Mouse (Mus musculus) lung, postnatal 0 days (tissue): ENCODE results near the gene Frs3. TPM values are rescaled to one million over a fixed set of nuclear protein-coding genes. Genes with fewer than 3 reads are reported as not detected.
A peak's percentile ranks its signal among the peaks of the same experiment; 100 is the strongest.
"Not testable (repeated sequence)": the region's sequence is repeated elsewhere in the genome, so short reads cannot be mapped to it uniquely, and the experiment has no call there.

Experiments used
- ATAC-seq: fragments of 200-750 bp; cut with Nextera tagmentation; 2 replicates; pipeline ENCODE4 v1.8.0; 2017; ENCODE audit warnings: moderate library complexity
- DNase-seq: peaks from one replicate; pipeline ENCODE4 v3.0.0-alpha.2; 2016; ENCODE audit warnings: low spot score
- H3K27ac ChIP-seq: fragments of 300-500 bp; sonication (generic); 2 replicates; pipeline ENCODE4 v1.5.1; 2014; ENCODE audit warnings: antibody characterized with exemption, mild to moderate bottlenecking, low read length, mixed read lengths
- H3K27me3 ChIP-seq: fragments of 300-500 bp; sonication (generic); replicated peaks from 2 replicates; pipeline ENCODE4 v1.6.1; 2014; ENCODE audit warnings: low read length, mixed read lengths; ENCODE audit not compliant: insufficient read depth
- H3K36me3 ChIP-seq: fragments of 300-500 bp; sonication (generic); 2 replicates; pipeline ENCODE4 v1.6.1; 2014; ENCODE audit warnings: low read length, mixed read lengths; ENCODE audit not compliant: insufficient read depth
- H3K4me1 ChIP-seq: fragments of 300-500 bp; sonication (generic); 2 replicates; pipeline ENCODE4 v1.6.1; 2014; ENCODE audit warnings: antibody characterized with exemption, low read depth, low read length, mixed read lengths; ENCODE audit not compliant: insufficient read depth
- H3K4me2 ChIP-seq: fragments of 300-500 bp; sonication (generic); replicated peaks from 2 replicates; pipeline ENCODE4 v1.6.1; 2014; ENCODE audit warnings: low read depth, mild to moderate bottlenecking, low read length, moderate library complexity, mixed read lengths
- H3K4me3 ChIP-seq: fragments of 300-500 bp; sonication (generic); 2 replicates; pipeline ENCODE4 v1.5.1; 2014; ENCODE audit warnings: low read depth, low read length
- H3K9ac ChIP-seq: fragments of 300-500 bp; sonication (generic); replicated peaks from 2 replicates; pipeline ENCODE4 v1.6.1; 2014; ENCODE audit warnings: low read depth, mild to moderate bottlenecking
- H3K9me3 ChIP-seq: fragments of 300-500 bp; sonication (generic); 2 replicates; pipeline ENCODE4 v1.6.1; 2016; ENCODE audit warnings: low read length, mixed read lengths
- CTCF ChIP-seq: IDR thresholded peaks from 2 replicates; pipeline ENCODE4 v1.5.1; 2016; ENCODE audit warnings: antibody characterized with exemption, mild to moderate bottlenecking
- EP300 ChIP-seq: IDR thresholded peaks from 2 replicates; pipeline ENCODE4 v1.6.1; 2016; ENCODE audit warnings: antibody characterized with exemption, mild to moderate bottlenecking, control low read depth
- WGBS: fragments of 180-500 bp; shearing (Covaris S2); extraction: QIAGEN DNeasy Blood & Tissue Kit; methylation state at CpG from one replicate; pipeline ENCODE4 v1.1.7; 2014; 5-methylcytosine and 5-hydroxymethylcytosine counted together
- polyA plus RNA-seq: library from polyadenylated mRNA; unstranded; fragments of >200 nt; fragmentation: Nextera tagmentation; extraction: Ambion mirVana; gene quantifications from 2 replicates; pipeline ENCODE4 v1.2.1, GENCODE M21; 2015

Gene Frs3
- polyA plus RNA-seq: 4.1 TPM in 2 replicates

DNA sequence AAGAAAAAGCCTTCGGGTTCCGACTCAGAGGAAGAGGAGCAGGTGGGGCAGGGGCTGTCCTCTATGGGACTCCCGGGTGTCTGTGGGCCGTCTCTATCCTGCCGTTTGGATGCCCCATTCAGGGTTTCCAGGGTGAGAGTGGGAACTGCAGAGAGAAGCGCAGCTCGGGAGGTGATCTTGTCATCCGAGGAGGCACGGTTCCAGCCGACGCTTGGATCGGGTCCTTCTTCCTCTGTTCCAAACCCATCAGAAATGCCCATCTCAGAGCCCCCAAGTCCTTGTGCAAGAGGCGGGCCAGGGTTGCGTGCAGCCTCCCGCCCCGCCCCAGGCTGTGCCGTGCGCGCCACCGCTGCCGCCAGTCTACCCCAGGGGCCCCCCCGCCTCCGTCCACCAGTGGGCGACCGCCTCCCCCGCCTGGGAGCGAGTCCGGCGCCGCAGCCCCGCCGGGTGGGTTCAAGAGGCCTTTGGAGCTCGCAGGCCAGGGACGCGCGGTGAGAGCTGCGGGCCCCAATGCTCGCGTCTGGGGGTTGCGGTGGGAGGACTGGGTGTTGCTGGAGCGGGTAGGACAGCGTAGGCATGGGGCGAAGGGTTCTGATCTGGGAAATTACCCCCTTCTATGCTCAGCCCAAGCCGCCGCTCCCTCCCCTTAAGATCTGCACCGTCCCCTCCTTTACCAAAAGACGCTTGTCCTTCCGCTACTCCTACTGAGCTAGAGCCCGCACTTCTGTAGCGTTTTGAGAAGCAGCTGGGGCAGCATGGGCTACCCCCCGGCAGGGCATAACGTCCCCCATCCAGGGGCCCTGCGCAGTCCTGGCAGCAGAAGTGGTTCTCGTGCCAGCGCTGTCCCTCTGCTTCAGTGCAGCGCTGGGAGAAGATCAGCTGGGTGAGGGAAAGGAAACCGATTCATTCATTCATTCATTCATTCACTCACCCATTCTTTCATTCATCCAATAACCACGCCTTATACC lies at the start of gene Frs3:
Frs3 (plus strand) TSS at position 423 of the 968 bp plus-strand sequence.
- peaks cover 6% of the 10 kb centered on the region; the same call in 1 of the 2 replicates for H3K36me3 ChIP-seq
- peak within 1 kb of the TSS; percentile 78 for H3K9ac ChIP-seq
- H3K4me2 ChIP-seq: peak within 1 kb of the TSS; percentile 99
- WGBS: 2% methylated on average over 51 of the region's 58 CpGs
- no peaks in the 10 kb centered on the region for H3K27me3 ChIP-seq
- H3K9me3 ChIP-seq: no peaks in the 10 kb centered on the region
- ATAC-seq: peak; percentile 59
- no peak for TF ChIP-seq EP300
- TF ChIP-seq CTCF: peak; percentile 24; the same call in 1 of the 2 replicates
- peak within 1 kb of the TSS; percentile 87 for H3K27ac ChIP-seq
- H3K4me3 ChIP-seq: peak within 1 kb of the TSS; percentile 74
- H3K4me1 ChIP-seq: peaks cover 8% of the 10 kb centered on the region; the same call in 1 of the 2 replicates
- DNase-seq: peak; percentile 75

DNA sequence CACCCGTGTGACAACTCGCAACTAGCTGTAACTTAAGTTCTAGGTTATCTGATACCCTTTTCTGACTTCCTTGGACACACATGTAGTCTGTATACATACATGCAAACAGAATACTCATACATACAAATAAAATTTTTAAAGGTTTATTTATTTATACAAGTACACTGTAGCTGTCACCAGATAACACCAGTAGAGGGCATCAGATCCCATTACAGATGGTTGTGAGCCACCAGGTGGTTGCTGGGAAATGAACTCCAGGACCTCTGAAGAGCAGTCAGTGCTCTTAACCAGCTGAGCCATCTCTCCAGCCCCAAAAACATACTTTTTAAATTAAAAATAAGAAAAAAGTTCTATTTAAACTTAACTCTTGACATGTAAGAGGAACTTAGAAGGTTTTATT lies 45.8 kb upstream of the Frs3 start:
- Histone ChIP-seq H3K9ac (no peak overlapping the region), H3K9me3 (no peaks in the 10 kb centered on the region), H3K4me3 (no peak overlapping the region), H3K27me3 (no peaks in the 10 kb centered on the region), H3K4me2 (no peak overlapping the region), H3K27ac (no peak overlapping the region), H3K36me3 (no peaks in the 10 kb centered on the region), H3K4me1 (no peaks in the 10 kb centered on the region)
- DNase-seq: no peak
- TF ChIP-seq EP300 (no peak), CTCF (peak; percentile 27)
- no peak for ATAC-seq
- 78% methylated on average over 2 of the region's 2 CpGs for WGBS

- no peaks in the 10 kb centered on the region for H3K36me3 ChIP-seq
- H3K4me3 ChIP-seq: no peak overlapping the region
- H3K9me3 ChIP-seq: no peaks in the 10 kb centered on the region
- ATAC-seq (peak; percentile 26), DNase-seq (peak; percentile 80)
- H3K27ac ChIP-seq: no peak overlapping the region
- peak; percentile 90 for TF ChIP-seq CTCF
- TF ChIP-seq EP300: no peak
- no peak overlapping the region for H3K4me2 ChIP-seq
- no peaks in the 10 kb centered on the region for H3K27me3 ChIP-seq
- WGBS: 77% methylated on average over 1 of the region's 1 CpGs
- no peaks in the 10 kb centered on the region for H3K4me1 ChIP-seq
- no peak overlapping the region for H3K9ac ChIP-seq
Observed at GRCm38 (mm10) chr17:47646683-47647082, 42.1 kb upstream of the Frs3 start.

GRCm38 (mm10) chr17:47648966-47649365 lies 39.9 kb upstream of the Frs3 start:
- Histone ChIP-seq H3K27ac (no peak overlapping the region), H3K9me3 (no peaks in the 10 kb centered on the region), H3K4me1 (no peaks in the 10 kb centered on the region), H3K27me3 (no peaks in the 10 kb centered on the region), H3K36me3 (no peaks in the 10 kb centered on the region), H3K9ac (no peak overlapping the region), H3K4me3 (no peak overlapping the region), H3K4me2 (no peak overlapping the region)
- TF ChIP-seq EP300 (no peak), CTCF (no peak)
- DNase-seq (no peak), ATAC-seq (no peak)
- 50% methylated on average over 4 of the region's 4 CpGs for WGBS

DNA sequence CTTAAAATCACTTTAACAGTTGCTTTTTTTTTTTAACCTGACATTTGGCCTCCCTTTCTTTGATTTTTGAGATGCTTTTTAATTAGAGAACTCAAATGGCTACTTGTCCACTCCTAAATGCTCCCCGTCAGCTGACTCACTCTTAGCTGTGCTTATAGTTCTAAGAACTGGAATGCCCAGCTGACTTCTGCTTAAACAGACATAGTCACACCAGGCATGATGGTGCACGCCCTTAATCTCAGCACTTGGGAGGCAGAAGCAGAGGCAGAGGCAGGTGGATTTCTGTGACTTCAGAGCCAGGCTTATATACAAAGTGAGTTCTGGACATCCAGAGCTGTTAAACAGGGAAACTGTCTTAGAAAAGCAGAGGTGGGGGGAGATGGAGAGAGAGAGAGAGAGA lies 36.9 kb upstream of the Frs3 start:
- H3K9me3 ChIP-seq: no peaks in the 10 kb centered on the region
- H3K4me2 ChIP-seq: no peak overlapping the region
- H3K4me3 ChIP-seq: no peak overlapping the region
- 79% methylated on average over 2 of the region's 2 CpGs for WGBS
- H3K36me3 ChIP-seq: no peaks in the 10 kb centered on the region
- no peak for TF ChIP-seq CTCF
- TF ChIP-seq EP300: no peak
- no peak overlapping the region for H3K27ac ChIP-seq
- no peaks in the 10 kb centered on the region for H3K4me1 ChIP-seq
- H3K27me3 ChIP-seq: no peaks in the 10 kb centered on the region
- ATAC-seq (no peak), DNase-seq (no peak)
- no peak overlapping the region for H3K9ac ChIP-seq

- not testable (repeated sequence) for H3K9ac ChIP-seq, H3K36me3 ChIP-seq, H3K4me2 ChIP-seq, ATAC-seq, DNase-seq, H3K4me1 ChIP-seq, H3K4me3 ChIP-seq, H3K27me3 ChIP-seq, H3K9me3 ChIP-seq, H3K27ac ChIP-seq
- WGBS: 95% methylated on average over 8 of the region's 8 CpGs
Observed at GRCm38 (mm10) chr17:47654346-47654745, 34.5 kb upstream of the Frs3 start.
